Mouse (Mus musculus) kidney, adult 2 months (tissue): ENCODE data around the gene Jak3.

Experiments used
- CTCF ChIP-seq: fragments of 200-500 bp; conservative IDR thresholded peaks from 2 replicates; pipeline ENCODE4 v1.5.1; 2011; ENCODE audit warnings: low read depth, mild to moderate bottlenecking, control low read depth, low read length, moderate library complexity, mixed read lengths; ENCODE audit not compliant: insufficient read depth, insufficient read length
- POLR2A ChIP-seq: fragments of 200-500 bp; IDR thresholded peaks from one replicate; pipeline ENCODE4 v1.6.1; 2011; ENCODE audit warnings: low read depth, low read length, control low read depth

- TF ChIP-seq CTCF (no peak), POLR2A (no peak)
Measured at GRCm38 (mm10) chr8:71638321-71638720, 37.8 kb upstream of the Jak3 start.
